Mouse (Mus musculus): ENCODE measurements around the gene Hcrt. TPM values are rescaled to one million over a fixed set of nuclear protein-coding genes. Genes with fewer than 3 reads are reported as not detected.
A peak's percentile ranks its signal among the peaks of the same experiment; 100 is the strongest.

Hcrt gene
- not detected for polyA plus RNA-seq (2012; fragmentation: generic; extraction: Trizol)
- long read RNA-seq, experiment 1, result 0 reads
- long read RNA-seq, experiment 2, result 0 reads

- Histone ChIP-seq H3K79me2 (ENCODE audit: control insufficient read depth, insufficient read depth) (no peaks in the 10 kb centered on the region), H3K4me3 (ENCODE audit: insufficient read depth, poor library complexity, severe bottlenecking) (no peak within 1 kb of the TSS), H3K79me3 (ENCODE audit: low read depth) (no peaks in the 10 kb centered on the region), H3K27me3 (ENCODE audit: control insufficient read depth, insufficient read depth, insufficient read length) (peaks cover 47% of the 10 kb centered on the region), H3ac (ENCODE audit: control insufficient read depth, insufficient read length, low read depth) (no peak within 1 kb of the TSS), H3K36me3 (ENCODE audit: control insufficient read depth, insufficient read depth) (no peaks in the 10 kb centered on the region)
- TF ChIP-seq CTCF (IDR thresholded peaks at IDR 0.05; ENCODE audit: control insufficient read depth, insufficient read depth, insufficient read length), result no peak
- TF ChIP-seq MYOG (IDR thresholded peaks at IDR 0.05; ENCODE audit: control insufficient read depth, extremely low read depth, insufficient read length), result no peak
- TF ChIP-seq USF1 (IDR thresholded peaks at IDR 0.05; ENCODE audit: low read depth), result no peak
Observed at GRCm38 (mm10) chr11:100762831-100763230, at the start of gene Hcrt. Gene Hcrt (minus strand): TSS chr11:100762931.

GRCm38 (mm10) chr11:100811132-100811531 lies 48.4 kb upstream of the Hcrt start:
- Histone ChIP-seq H3K36me3 (ENCODE audit: control insufficient read depth, insufficient read depth) (no peaks in the 10 kb centered on the region), H3K79me2 (ENCODE audit: control insufficient read depth, insufficient read depth) (no peaks in the 10 kb centered on the region), H3ac (ENCODE audit: control insufficient read depth, insufficient read length, low read depth) (no peak overlapping the region), H3K4me3 (ENCODE audit: insufficient read depth, poor library complexity, severe bottlenecking) (no peak overlapping the region), H3K79me3 (ENCODE audit: low read depth) (no peaks in the 10 kb centered on the region), H3K27me3 (ENCODE audit: control insufficient read depth, insufficient read depth, insufficient read length) (peaks cover 3% of the 10 kb centered on the region)
- TF ChIP-seq CTCF (IDR thresholded peaks at IDR 0.05; ENCODE audit: control insufficient read depth, insufficient read depth, insufficient read length), result no peak
- no peak for TF ChIP-seq MAX (IDR thresholded peaks at IDR 0.05)
- no peak for TF ChIP-seq CEBPB (IDR thresholded peaks at IDR 0.05; ENCODE audit: low read depth)
- TF ChIP-seq USF1 (IDR thresholded peaks at IDR 0.05; ENCODE audit: low read depth), result no peak
- no peak for TF ChIP-seq FOSL1 (IDR thresholded peaks at IDR 0.05; ENCODE audit: insufficient read depth, low read length, poor library complexity, severe bottlenecking)
- no peak for TF ChIP-seq MYOG (IDR thresholded peaks at IDR 0.05; ENCODE audit: control insufficient read depth, extremely low read depth, insufficient read length)
- TF ChIP-seq MYOD1 (IDR thresholded peaks at IDR 0.05; ENCODE audit: control insufficient read depth, insufficient read length, low read depth), result no peak

- no peak for TF ChIP-seq CTCF (IDR thresholded peaks at IDR 0.05; ENCODE audit: control insufficient read depth, insufficient read depth, insufficient read length)
- TF ChIP-seq FOSL1 (IDR thresholded peaks at IDR 0.05; ENCODE audit: insufficient read depth, low read length, poor library complexity, severe bottlenecking), result no peak
- no peak for TF ChIP-seq CEBPB (IDR thresholded peaks at IDR 0.05; ENCODE audit: low read depth)
- TF ChIP-seq MYOG (IDR thresholded peaks at IDR 0.05; ENCODE audit: control insufficient read depth, extremely low read depth, insufficient read length), result no peak
- TF ChIP-seq USF1 (IDR thresholded peaks at IDR 0.05; ENCODE audit: low read depth), result no peak
- TF ChIP-seq MYOD1 (IDR thresholded peaks at IDR 0.05; ENCODE audit: control insufficient read depth, insufficient read length, low read depth), result no peak
- no peak for TF ChIP-seq MAX (IDR thresholded peaks at IDR 0.05)
- Histone ChIP-seq H3K4me3 (ENCODE audit: insufficient read depth, poor library complexity, severe bottlenecking) (no peak overlapping the region), H3ac (ENCODE audit: control insufficient read depth, insufficient read length, low read depth) (no peak overlapping the region), H3K36me3 (ENCODE audit: control insufficient read depth, insufficient read depth) (no peaks in the 10 kb centered on the region), H3K79me3 (ENCODE audit: low read depth) (no peaks in the 10 kb centered on the region), H3K79me2 (ENCODE audit: control insufficient read depth, insufficient read depth) (no peaks in the 10 kb centered on the region), H3K27me3 (ENCODE audit: control insufficient read depth, insufficient read depth, insufficient read length) (peaks cover 3% of the 10 kb centered on the region)
Observed at GRCm38 (mm10) chr11:100810516-100810915, 47.8 kb upstream of the Hcrt start.

- H3K4me3 ChIP-seq (ENCODE audit: insufficient read depth, poor library complexity, severe bottlenecking), result no peak overlapping the region
- H3K79me2 ChIP-seq (ENCODE audit: control insufficient read depth, insufficient read depth), result no peaks in the 10 kb centered on the region
- H3K79me3 ChIP-seq (ENCODE audit: low read depth), result no peaks in the 10 kb centered on the region
- H3K27me3 ChIP-seq (ENCODE audit: control insufficient read depth, insufficient read depth, insufficient read length), result no peaks in the 10 kb centered on the region
- no peak overlapping the region for H3ac ChIP-seq (ENCODE audit: control insufficient read depth, insufficient read length, low read depth)
- TF ChIP-seq CTCF (IDR thresholded peaks at IDR 0.05; ENCODE audit: control insufficient read depth, insufficient read depth, insufficient read length), result no peak
- TF ChIP-seq CEBPB (IDR thresholded peaks at IDR 0.05; ENCODE audit: low read depth), result no peak
- no peak for TF ChIP-seq FOSL1 (IDR thresholded peaks at IDR 0.05; ENCODE audit: insufficient read depth, low read length, poor library complexity, severe bottlenecking)
- TF ChIP-seq MAX (IDR thresholded peaks at IDR 0.05), result no peak
- no peaks in the 10 kb centered on the region for H3K36me3 ChIP-seq (ENCODE audit: control insufficient read depth, insufficient read depth)
Observed at GRCm38 (mm10) chr11:100806380-100807305, 43.9 kb upstream of the Hcrt start.

- H3K79me2 ChIP-seq (ENCODE audit: control insufficient read depth, insufficient read depth), result no peaks in the 10 kb centered on the region
- H3ac ChIP-seq (ENCODE audit: control insufficient read depth, insufficient read length, low read depth), result no peak overlapping the region
- H3K4me3 ChIP-seq (ENCODE audit: insufficient read depth, poor library complexity, severe bottlenecking), result no peak overlapping the region
- no peaks in the 10 kb centered on the region for H3K79me3 ChIP-seq (ENCODE audit: low read depth)
- no peak for TF ChIP-seq CEBPB (IDR thresholded peaks at IDR 0.05; ENCODE audit: low read depth)
- TF ChIP-seq MAX (IDR thresholded peaks at IDR 0.05), result no peak
- TF ChIP-seq MYOD1 (IDR thresholded peaks at IDR 0.05; ENCODE audit: control insufficient read depth, insufficient read length, low read depth), result peak; percentile 58
- TF ChIP-seq USF1 (IDR thresholded peaks at IDR 0.05; ENCODE audit: low read depth), result no peak
- no peak for TF ChIP-seq CTCF (IDR thresholded peaks at IDR 0.05; ENCODE audit: control insufficient read depth, insufficient read depth, insufficient read length)
- H3K27me3 ChIP-seq (ENCODE audit: control insufficient read depth, insufficient read depth, insufficient read length), result no peaks in the 10 kb centered on the region
- no peaks in the 10 kb centered on the region for H3K36me3 ChIP-seq (ENCODE audit: control insufficient read depth, insufficient read depth)
Observed at GRCm38 (mm10) chr11:100805535-100805934, 42.8 kb upstream of the Hcrt start.

GRCm38 (mm10) chr11:100804409-100804808 lies 41.7 kb upstream of the Hcrt start:
- H3K79me2 ChIP-seq (ENCODE audit: control insufficient read depth, insufficient read depth), result no peaks in the 10 kb centered on the region
- no peaks in the 10 kb centered on the region for H3K36me3 ChIP-seq (ENCODE audit: control insufficient read depth, insufficient read depth)
- no peak overlapping the region for H3K4me3 ChIP-seq (ENCODE audit: insufficient read depth, poor library complexity, severe bottlenecking)
- TF ChIP-seq CEBPB (IDR thresholded peaks at IDR 0.05; ENCODE audit: low read depth) (no peak), USF1 (IDR thresholded peaks at IDR 0.05; ENCODE audit: low read depth) (no peak), MYOD1 (IDR thresholded peaks at IDR 0.05; ENCODE audit: control insufficient read depth, insufficient read length, low read depth) (no peak), CTCF (IDR thresholded peaks at IDR 0.05; ENCODE audit: control insufficient read depth, insufficient read depth, insufficient read length) (no peak)
- no peaks in the 10 kb centered on the region for H3K79me3 ChIP-seq (ENCODE audit: low read depth)
- H3ac ChIP-seq (ENCODE audit: control insufficient read depth, insufficient read length, low read depth), result no peak overlapping the region
- H3K27me3 ChIP-seq (ENCODE audit: control insufficient read depth, insufficient read depth, insufficient read length), result no peaks in the 10 kb centered on the region

All from C2C12 (cell line).